Mouse (Mus musculus) MEL (cell line): Measurements from ENCODE around the gene Susd3. TPM values are rescaled to one million over a fixed set of nuclear protein-coding genes. Genes with fewer than 3 reads are reported as not detected.

Source experiments
- DNase-seq: peaks from one replicate; pipeline ENCODE4 v3.0.0; 2011; ENCODE audit warnings: low read depth, low spot score
- H3K27ac ChIP-seq: 2 replicates; pipeline ENCODE4 v1.5.1; 2012; ENCODE audit warnings: low read depth, mild to moderate bottlenecking, control low read depth, low read length, moderate library complexity; ENCODE audit not compliant: control insufficient read depth
- H3K27me3 ChIP-seq, 2 experiments: fragments of 150-350 bp in 1 of 2; sonication (generic) in 1 of 2; 2 replicates each; pipeline ENCODE4 v1.6.1; 2012; ENCODE audit warnings: low read length in 2 of 2, mild to moderate bottlenecking in 2 of 2, improper control_type of control experiment in 1 of 2, moderate library complexity in 1 of 2; ENCODE audit not compliant: insufficient read depth in 2 of 2, control insufficient read depth in 1 of 2
- H3K36me3 ChIP-seq, 2 experiments: 2 replicates each; pipeline ENCODE4 v1.6.1; 2012 to 2014; ENCODE audit warnings: low read length in 2 of 2, improper control_type of control experiment in 1 of 2, inconsistent platforms in 1 of 2, mild to moderate bottlenecking in 1 of 2; ENCODE audit not compliant: insufficient read depth in 2 of 2, control insufficient read depth in 1 of 2
- H3K4me1 ChIP-seq, 2 experiments: fragments of 150-350 bp in 1 of 2; sonication (generic) in 1 of 2; 2 replicates each; pipeline ENCODE4 v1.6.1; 2012; ENCODE audit warnings: low read length in 2 of 2, improper control_type of control experiment in 1 of 2, mild to moderate bottlenecking in 1 of 2; ENCODE audit not compliant: insufficient read depth in 2 of 2, control insufficient read depth in 1 of 2
- H3K4me3 ChIP-seq, 2 experiments: fragments of 150-350 bp in 1 of 2; sonication (generic) in 1 of 2; 2 replicates each; pipeline ENCODE4 v1.5.1; 2012; ENCODE audit warnings: low read depth in 2 of 2, low read length in 2 of 2, mild to moderate bottlenecking in 2 of 2, moderate library complexity in 2 of 2, control low read depth in 1 of 2, improper control_type of control experiment in 1 of 2; ENCODE audit not compliant: control insufficient read depth in 1 of 2, insufficient read depth in 1 of 2
- H3K79me2 ChIP-seq: 2 replicates; pipeline ENCODE4 v1.6.1; 2012; ENCODE audit warnings: mild to moderate bottlenecking, low read length, moderate library complexity; ENCODE audit not compliant: control insufficient read depth, poor library complexity, insufficient read depth
- H3K9ac ChIP-seq: 2 replicates; pipeline ENCODE4 v1.6.1; 2012; ENCODE audit warnings: low read depth, mild to moderate bottlenecking, control low read depth, low read length, moderate library complexity; ENCODE audit not compliant: control insufficient read depth, poor library complexity, severe bottlenecking
- H3K9me3 ChIP-seq: fragments of 150-350 bp; sonication (generic); replicated peaks from 2 replicates; pipeline ENCODE4 v1.6.1; 2012; ENCODE audit warnings: mild to moderate bottlenecking, low read length, improper control_type of control experiment, moderate library complexity; ENCODE audit not compliant: insufficient read depth
- BHLHE40 ChIP-seq: IDR thresholded peaks from 2 replicates; pipeline ENCODE4 v1.6.1; 2012; ENCODE audit warnings: low read depth, mild to moderate bottlenecking, inconsistent platforms, low read length, improper control_type of control experiment, borderline replicate concordance
- CHD1 ChIP-seq: IDR thresholded peaks from 2 replicates; pipeline ENCODE4 v1.6.1; 2012; ENCODE audit warnings: low read depth, mild to moderate bottlenecking, inconsistent platforms, low read length, improper control_type of control experiment
- CHD2 ChIP-seq: IDR thresholded peaks from 2 replicates; pipeline ENCODE4 v1.6.1; 2011; ENCODE audit warnings: low read length, improper control_type of control experiment
- ELF1 ChIP-seq: IDR thresholded peaks from 2 replicates; pipeline ENCODE4 v1.6.1; 2014; ENCODE audit warnings: low read depth, mild to moderate bottlenecking, inconsistent platforms, low read length, improper control_type of control experiment, moderate library complexity
- ETS1 ChIP-seq: IDR thresholded peaks from 2 replicates; pipeline ENCODE4 v1.6.1; 2012; ENCODE audit warnings: low read depth, mild to moderate bottlenecking, inconsistent platforms, low read length, improper control_type of control experiment, moderate library complexity
- JUND ChIP-seq: IDR thresholded peaks from 2 replicates; pipeline ENCODE4 v1.6.1; 2011; ENCODE audit warnings: low read depth, mild to moderate bottlenecking, improper control_type of control experiment, low read length
- MAFK ChIP-seq: IDR thresholded peaks from 2 replicates; pipeline ENCODE4 v1.6.1; 2011; ENCODE audit warnings: low read depth, mild to moderate bottlenecking, low read length, improper control_type of control experiment, borderline replicate concordance
- MAX ChIP-seq: IDR thresholded peaks from 2 replicates; pipeline ENCODE4 v1.6.1; 2011; ENCODE audit warnings: low read length, improper control_type of control experiment
- MAZ ChIP-seq: IDR thresholded peaks from 2 replicates; pipeline ENCODE4 v1.6.1; 2012; ENCODE audit warnings: low read depth, mild to moderate bottlenecking, inconsistent platforms, low read length, improper control_type of control experiment
- MXI1 ChIP-seq: IDR thresholded peaks from 2 replicates; pipeline ENCODE4 v1.6.1; 2011; ENCODE audit warnings: mild to moderate bottlenecking, low read depth, low read length, improper control_type of control experiment
- MYB ChIP-seq: IDR thresholded peaks from 2 replicates; pipeline ENCODE4 v1.6.1; 2011; ENCODE audit warnings: mild to moderate bottlenecking, low read depth, low read length, improper control_type of control experiment
- MYC ChIP-seq: IDR thresholded peaks from 2 replicates; pipeline ENCODE4 v1.6.1; 2011; ENCODE audit warnings: low read depth, mild to moderate bottlenecking, low read length, improper control_type of control experiment, moderate library complexity
- NELFE ChIP-seq: IDR thresholded peaks from 2 replicates; pipeline ENCODE4 v1.6.1; 2011; ENCODE audit warnings: low read depth, low read length, improper control_type of control experiment
- POLR2A ChIP-seq, 2 experiments: IDR thresholded peaks; 2 replicates each; pipeline ENCODE4 v1.6.1; 2011 to 2012; ENCODE audit warnings: low read length in 2 of 2, mild to moderate bottlenecking in 2 of 2, control low read depth in 1 of 2, improper control_type of control experiment in 1 of 2, low read depth in 1 of 2, moderate library complexity in 1 of 2; ENCODE audit not compliant: control insufficient read depth in 1 of 2, insufficient read depth in 1 of 2, poor library complexity in 1 of 2
- POLR2AphosphoS2 ChIP-seq: IDR thresholded peaks from 2 replicates; pipeline ENCODE4 v1.6.1; 2011; ENCODE audit warnings: low read length, improper control_type of control experiment
- RAD21 ChIP-seq: IDR thresholded peaks from 2 replicates; pipeline ENCODE4 v1.6.1; 2011; ENCODE audit warnings: mild to moderate bottlenecking, low read depth, low read length, improper control_type of control experiment
- RCOR1 ChIP-seq: IDR thresholded peaks from 2 replicates; pipeline ENCODE4 v1.6.1; 2012; ENCODE audit warnings: low read depth, mild to moderate bottlenecking, inconsistent platforms, low read length, improper control_type of control experiment
- SIN3A ChIP-seq: IDR thresholded peaks from 2 replicates; pipeline ENCODE4 v1.6.1; 2012; ENCODE audit warnings: low read length, improper control_type of control experiment, inconsistent platforms
- TAL1 ChIP-seq: IDR thresholded peaks from 2 replicates; pipeline ENCODE4 v1.6.1; 2012; ENCODE audit warnings: mild to moderate bottlenecking, inconsistent platforms, low read length, moderate library complexity, mixed read lengths
- USF1 ChIP-seq: IDR thresholded peaks from 2 replicates; pipeline ENCODE4 v1.6.1; 2014; ENCODE audit warnings: low read depth, mild to moderate bottlenecking, inconsistent platforms, low read length, improper control_type of control experiment, moderate library complexity
- ZC3H11A ChIP-seq: IDR thresholded peaks from 2 replicates; pipeline ENCODE4 v1.6.1; 2012; ENCODE audit warnings: low read depth, mild to moderate bottlenecking, inconsistent platforms, low read length, improper control_type of control experiment
- ZKSCAN1 ChIP-seq: IDR thresholded peaks from 2 replicates; pipeline ENCODE4 v1.6.1; 2012; ENCODE audit warnings: low read depth, mild to moderate bottlenecking, inconsistent platforms, low read length, improper control_type of control experiment, moderate library complexity
- ZMIZ1 ChIP-seq: IDR thresholded peaks from 2 replicates; pipeline ENCODE4 v1.6.1; 2012; ENCODE audit warnings: low read depth, mild to moderate bottlenecking, inconsistent platforms, low read length, improper control_type of control experiment, moderate library complexity
- polyA plus RNA-seq, 2 experiments: library from polyadenylated mRNA; stranded (reverse) in 1 of 2; unstranded in 1 of 2; fragments of >175 nt in 1 of 2; fragments of >200 nt in 1 of 2; gene quantifications; 2 replicates each; pipeline versions ENCODE4 v1.2.1 to v1.2.4; 2012; ENCODE audit warnings: low replicate concordance in 2 of 2, low read depth in 1 of 2; ENCODE audit not compliant: insufficient read length in 2 of 2, insufficient read depth in 1 of 2, missing spikeins in 1 of 2
- total RNA-seq: library from RNA; depleted of rRNA; stranded (reverse); fragments of 300-350 nt; gene quantifications from 2 replicates; pipeline ENCODE4 v1.2.3, GENCODE M21; 2012

The Susd3 gene
- total and polyA plus RNA-seq, 3 experiments, result 10.8 to 16.2 TPM; not detected in 1

GRCm38 (mm10) chr13:49192156-49192855, 56.2 kb downstream of the Susd3 start:
- TF ChIP-seq TAL1 (no peak), SIN3A (no peak), POLR2AphosphoS2 (no peak), CHD2 (no peak), MAX (no peak), CHD1 (no peak), NELFE (no peak), MYB (no peak), ZMIZ1 (no peak)
- Histone ChIP-seq H3K9me3 (no peaks in the 10 kb centered on the region), H3K79me2 (no peaks in the 10 kb centered on the region), H3K4me1 (peaks cover 0 to 12% of the 10 kb centered on the region in 2 experiments; a peak in 1 of 4 replicates), H3K27me3 (no peaks in the 10 kb centered on the region), H3K9ac (no peak overlapping the region), H3K27ac (no peak overlapping the region), H3K36me3 (peaks cover 0 to 8% of the 10 kb centered on the region in 2 experiments; a peak in 2 of 4 replicates), H3K4me3 (no peak overlapping the region)
- DNase-seq, result no peak

- no peak overlapping the region for H3K27ac ChIP-seq
- no peak overlapping the region for H3K9ac ChIP-seq
- no peaks in the 10 kb centered on the region for H3K9me3 ChIP-seq
- H3K36me3 ChIP-seq, result peaks cover 0 to 11% of the 10 kb centered on the region in 2 experiments; a peak in 2 of 4 replicates
- peaks cover 0 to 15% of the 10 kb centered on the region in 2 experiments; a peak in 3 of 4 replicates for H3K4me1 ChIP-seq
- no peak for DNase-seq
- H3K27me3 ChIP-seq, result no peaks in the 10 kb centered on the region
- H3K79me2 ChIP-seq, result no peaks in the 10 kb centered on the region; the same call in 1 of the 2 replicates
- no peak for TF ChIP-seq MYC
- no peak for TF ChIP-seq MXI1
- TF ChIP-seq MAX, result no peak
- TF ChIP-seq ELF1, result no peak
- TF ChIP-seq JUND, result no peak
- TF ChIP-seq ZC3H11A, result no peak
- TF ChIP-seq POLR2A (IDR thresholded peaks at IDR 0.05; ENCODE audit: control insufficient read depth in 1 of 2, insufficient read depth in 1 of 2, low read depth in 1 of 2, low read length in 2 of 2, poor library complexity in 1 of 2), result no peak
- TF ChIP-seq ZKSCAN1, result no peak
- no peak for TF ChIP-seq USF1
- no peak for TF ChIP-seq BHLHE40
- TF ChIP-seq TAL1, result no peak
- no peak for TF ChIP-seq NELFE
- no peak for TF ChIP-seq RCOR1
- TF ChIP-seq RAD21, result no peak
- no peak for TF ChIP-seq MAZ
- no peak for TF ChIP-seq MAFK
- no peak for TF ChIP-seq ETS1
- no peak overlapping the region for H3K4me3 ChIP-seq
Measured at GRCm38 (mm10) chr13:49191673-49192035, 56.9 kb downstream of the Susd3 start.
